Mouse (Mus musculus) testis, adult 2 months (tissue): ENCODE measurements around the gene 2300002M23Rik.

Experiments
- CTCF ChIP-seq: fragments of 200-500 bp; IDR thresholded peaks from 2 replicates; pipeline ENCODE4 v1.5.1; 2012; ENCODE audit warnings: low read depth, mild to moderate bottlenecking, inconsistent platforms, low read length, moderate library complexity; ENCODE audit not compliant: control insufficient read depth, insufficient read depth, insufficient replicate concordance
- POLR2A ChIP-seq: fragments of 200-500 bp; IDR thresholded peaks from 2 replicates; pipeline ENCODE4 v1.6.1; 2012; ENCODE audit warnings: low read depth, mild to moderate bottlenecking, inconsistent platforms, low read length, moderate library complexity; ENCODE audit not compliant: control insufficient read depth

DNA sequence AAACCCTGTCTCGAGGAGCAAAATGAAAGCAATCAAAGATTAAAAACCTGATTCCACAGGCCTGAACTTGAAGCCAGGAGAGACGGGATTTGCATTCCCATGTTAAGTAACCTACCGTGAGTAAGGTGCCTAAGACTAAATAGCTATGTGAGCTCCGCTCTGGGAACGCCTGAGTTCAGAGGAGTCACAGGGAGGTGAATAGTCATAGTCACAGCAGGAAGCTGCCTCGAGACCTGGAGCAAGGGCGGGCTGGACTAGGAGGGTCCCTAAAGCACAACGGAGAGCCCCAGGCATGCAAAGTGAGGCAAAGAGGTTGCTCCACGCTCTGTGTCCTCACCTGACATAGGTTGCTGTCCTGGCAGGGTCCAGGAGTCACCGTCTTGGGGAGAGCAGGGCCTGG, 27.7 kb upstream of the 2300002M23Rik start:
- TF ChIP-seq CTCF (no peak), POLR2A (no peak)
